Mouse (Mus musculus): ENCODE results near the gene Map3k5. TPM values are rescaled to one million over a fixed set of nuclear protein-coding genes. Genes with fewer than 3 reads are reported as not detected.

The Map3k5 gene
- polyA plus RNA-seq, 1 experiment from 2014 or later = 4.2 TPM

- H3K9ac ChIP-seq (ENCODE audit: low read depth, low read length) = no peak overlapping the region
- ATAC-seq (replicated peaks; ENCODE audit: insufficient number of reproducible peaks, low FRiP score, low TSS enrichment) = no peak
- H3K4me3 ChIP-seq (ENCODE audit: low read depth, low read length) = no peak overlapping the region
- H3K27me3 ChIP-seq (ENCODE audit: control insufficient read depth, insufficient read depth, low read length) = no peaks in the 10 kb centered on the region
- peak overlapping the region; percentile 29 for H3K27ac ChIP-seq (ENCODE audit: low read depth, low read length)
- H3K4me1 ChIP-seq (ENCODE audit: control insufficient read depth, insufficient read depth, low read length) = peaks cover 11% of the 10 kb centered on the region
- H3K36me3 ChIP-seq (ENCODE audit: control insufficient read depth, insufficient read depth, low read length) = no peaks in the 10 kb centered on the region
- H3K4me2 ChIP-seq = peak overlapping the region; percentile 31
- no peaks in the 10 kb centered on the region for H3K9me3 ChIP-seq (replicated peaks; ENCODE audit: control insufficient read depth, low read length)
- 35% methylated on average over 15 of the region's 15 CpGs for WGBS (ENCODE audit: insufficient replicate concordance)
These were observed 201.2 kb downstream of the Map3k5 start for GRCm38 (mm10) chr10:20135350-20136058.

DNA sequence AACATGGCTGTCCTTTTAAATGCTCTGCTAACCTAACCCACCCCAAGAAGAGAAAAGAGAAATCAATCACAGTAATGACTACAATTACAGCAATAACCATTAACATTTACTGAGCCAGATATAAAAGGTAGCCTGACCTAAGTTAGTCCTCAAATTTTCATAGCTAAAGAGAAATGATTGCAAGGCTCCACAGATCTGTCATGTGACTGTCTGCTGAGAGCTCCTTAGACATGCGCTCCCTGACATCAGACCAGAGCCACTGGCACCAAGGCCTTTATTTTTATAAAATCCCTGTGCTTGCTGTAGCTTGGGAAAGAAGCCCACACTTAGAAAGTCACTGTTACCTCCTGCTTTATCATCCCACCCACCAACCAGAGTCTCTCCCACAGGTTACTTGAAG lies 202.2 kb downstream of the Map3k5 start:
- Histone ChIP-seq H3K27ac (ENCODE audit: low read depth, low read length) (no peak overlapping the region), H3K9ac (ENCODE audit: low read depth, low read length) (no peak overlapping the region), H3K4me1 (ENCODE audit: control insufficient read depth, insufficient read depth, low read length) (peaks cover 11% of the 10 kb centered on the region), H3K36me3 (ENCODE audit: control insufficient read depth, insufficient read depth, low read length) (no peaks in the 10 kb centered on the region), H3K4me2 (no peak overlapping the region), H3K4me3 (ENCODE audit: low read depth, low read length) (no peak overlapping the region), H3K9me3 (replicated peaks; ENCODE audit: control insufficient read depth, low read length) (no peaks in the 10 kb centered on the region), H3K27me3 (ENCODE audit: control insufficient read depth, insufficient read depth, low read length) (no peaks in the 10 kb centered on the region)
- no peak for ATAC-seq (replicated peaks; ENCODE audit: insufficient number of reproducible peaks, low FRiP score, low TSS enrichment)
- 87% methylated on average over 1 of the region's 1 CpGs for WGBS (ENCODE audit: insufficient replicate concordance)

DNA sequence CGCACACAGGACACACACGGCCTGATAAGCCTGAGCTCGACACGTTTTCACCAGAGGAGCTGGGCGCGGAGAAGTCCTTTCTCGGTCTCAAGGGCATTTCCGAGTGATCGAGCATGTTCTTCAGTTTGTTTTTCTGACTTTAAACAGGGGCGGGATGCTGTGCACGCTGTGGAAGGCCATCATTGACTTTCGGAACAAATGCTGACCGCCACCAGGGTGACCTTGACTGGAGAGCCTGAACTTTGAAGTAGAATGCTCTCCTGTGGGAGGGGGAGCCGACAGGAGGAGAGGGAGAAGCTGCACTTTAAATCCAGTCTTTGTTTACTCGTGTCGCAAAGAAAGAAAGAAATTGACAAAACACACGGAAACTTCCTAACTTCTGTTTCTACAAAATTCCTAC lies 207.1 kb downstream of the Map3k5 start:
- H3K4me1 ChIP-seq (ENCODE audit: control insufficient read depth, insufficient read depth, low read length) = no peaks in the 10 kb centered on the region
- H3K36me3 ChIP-seq (ENCODE audit: control insufficient read depth, insufficient read depth, low read length) = no peaks in the 10 kb centered on the region
- no peak overlapping the region for H3K27ac ChIP-seq (ENCODE audit: low read depth, low read length)
- no peaks in the 10 kb centered on the region for H3K9me3 ChIP-seq (replicated peaks; ENCODE audit: control insufficient read depth, low read length)
- H3K4me3 ChIP-seq (ENCODE audit: low read depth, low read length) = no peak overlapping the region
- WGBS (ENCODE audit: insufficient replicate concordance) = 67% methylated on average over 17 of the region's 17 CpGs
- no peak overlapping the region for H3K4me2 ChIP-seq
- H3K9ac ChIP-seq (ENCODE audit: low read depth, low read length) = no peak overlapping the region
- H3K27me3 ChIP-seq (ENCODE audit: control insufficient read depth, insufficient read depth, low read length) = peaks cover under 1% of the 10 kb centered on the region; the same call in 1 of the 2 replicates
- no peak for ATAC-seq (replicated peaks; ENCODE audit: insufficient number of reproducible peaks, low FRiP score, low TSS enrichment)

GRCm38 (mm10) chr10:20148130-20148772 lies 214.0 kb downstream of the Map3k5 start, which contains the start of gene Map7:
Gene Map7, plus strand, starts transcription at chr10:20148471.
- H3K4me2 ChIP-seq = peak within 1 kb of the TSS; percentile 95
- peak within 1 kb of the TSS; percentile 75 for H3K9ac ChIP-seq (ENCODE audit: low read depth, low read length)
- H3K4me3 ChIP-seq (ENCODE audit: low read depth, low read length) = peak within 1 kb of the TSS; percentile 88
- no peak for ATAC-seq (replicated peaks; ENCODE audit: insufficient number of reproducible peaks, low FRiP score, low TSS enrichment)
- H3K4me1 ChIP-seq (ENCODE audit: control insufficient read depth, insufficient read depth, low read length) = no peaks in the 10 kb centered on the region
- WGBS (ENCODE audit: insufficient replicate concordance) = 5% methylated on average over 47 of the region's 51 CpGs
- no peaks in the 10 kb centered on the region for H3K36me3 ChIP-seq (ENCODE audit: control insufficient read depth, insufficient read depth, low read length)
- H3K9me3 ChIP-seq (replicated peaks; ENCODE audit: control insufficient read depth, low read length) = no peaks in the 10 kb centered on the region
- no peak within 1 kb of the TSS for H3K27ac ChIP-seq (ENCODE audit: low read depth, low read length)
- H3K27me3 ChIP-seq (ENCODE audit: control insufficient read depth, insufficient read depth, low read length) = peaks cover 23% of the 10 kb centered on the region

- Histone ChIP-seq H3K27ac (ENCODE audit: low read depth, low read length) (no peak overlapping the region), H3K9me3 (replicated peaks; ENCODE audit: control insufficient read depth, low read length) (no peaks in the 10 kb centered on the region), H3K9ac (ENCODE audit: low read depth, low read length) (peak overlapping the region; percentile 75), H3K4me2 (peak overlapping the region; percentile 95), H3K36me3 (ENCODE audit: control insufficient read depth, insufficient read depth, low read length) (no peaks in the 10 kb centered on the region), H3K27me3 (ENCODE audit: control insufficient read depth, insufficient read depth, low read length) (peaks cover 23% of the 10 kb centered on the region), H3K4me3 (ENCODE audit: low read depth, low read length) (peak overlapping the region; percentile 88), H3K4me1 (ENCODE audit: control insufficient read depth, insufficient read depth, low read length) (no peaks in the 10 kb centered on the region)
- WGBS (ENCODE audit: insufficient replicate concordance) = 1% methylated on average over 39 of the region's 58 CpGs
- ATAC-seq (replicated peaks; ENCODE audit: insufficient number of reproducible peaks, low FRiP score, low TSS enrichment) = peak; percentile 78
These were observed 214.5 kb downstream of the Map3k5 start for GRCm38 (mm10) chr10:20148773-20149120.

GRCm38 (mm10) chr10:20149121-20149834 lies 215.0 kb downstream of the Map3k5 start:
- Histone ChIP-seq H3K4me1 (ENCODE audit: control insufficient read depth, insufficient read depth, low read length) (no peaks in the 10 kb centered on the region), H3K9me3 (replicated peaks; ENCODE audit: control insufficient read depth, low read length) (no peaks in the 10 kb centered on the region), H3K4me2 (peak overlapping the region; percentile 95), H3K36me3 (ENCODE audit: control insufficient read depth, insufficient read depth, low read length) (no peaks in the 10 kb centered on the region), H3K27ac (ENCODE audit: low read depth, low read length) (no peak overlapping the region), H3K9ac (ENCODE audit: low read depth, low read length) (peak overlapping the region; percentile 75), H3K27me3 (ENCODE audit: control insufficient read depth, insufficient read depth, low read length) (peaks cover 23% of the 10 kb centered on the region), H3K4me3 (ENCODE audit: low read depth, low read length) (peak overlapping the region; percentile 88)
- peak; percentile 62 for ATAC-seq (replicated peaks; ENCODE audit: insufficient number of reproducible peaks, low FRiP score, low TSS enrichment)
- under 1% methylated on average over 49 of the region's 74 CpGs for WGBS (ENCODE audit: insufficient replicate concordance)

GRCm38 (mm10) chr10:20149835-20150355 lies 215.6 kb downstream of the Map3k5 start:
- Histone ChIP-seq H3K9me3 (replicated peaks; ENCODE audit: control insufficient read depth, low read length) (no peaks in the 10 kb centered on the region), H3K4me3 (ENCODE audit: low read depth, low read length) (peak overlapping the region; percentile 88), H3K9ac (ENCODE audit: low read depth, low read length) (peak overlapping the region; percentile 75), H3K27me3 (ENCODE audit: control insufficient read depth, insufficient read depth, low read length) (peaks cover 23% of the 10 kb centered on the region), H3K27ac (ENCODE audit: low read depth, low read length) (no peak overlapping the region), H3K36me3 (ENCODE audit: control insufficient read depth, insufficient read depth, low read length) (no peaks in the 10 kb centered on the region), H3K4me1 (ENCODE audit: control insufficient read depth, insufficient read depth, low read length) (no peaks in the 10 kb centered on the region), H3K4me2 (peak overlapping the region; percentile 95)
- 8% methylated on average over 13 of the region's 13 CpGs for WGBS (ENCODE audit: insufficient replicate concordance)
- no peak for ATAC-seq (replicated peaks; ENCODE audit: insufficient number of reproducible peaks, low FRiP score, low TSS enrichment)

DNA sequence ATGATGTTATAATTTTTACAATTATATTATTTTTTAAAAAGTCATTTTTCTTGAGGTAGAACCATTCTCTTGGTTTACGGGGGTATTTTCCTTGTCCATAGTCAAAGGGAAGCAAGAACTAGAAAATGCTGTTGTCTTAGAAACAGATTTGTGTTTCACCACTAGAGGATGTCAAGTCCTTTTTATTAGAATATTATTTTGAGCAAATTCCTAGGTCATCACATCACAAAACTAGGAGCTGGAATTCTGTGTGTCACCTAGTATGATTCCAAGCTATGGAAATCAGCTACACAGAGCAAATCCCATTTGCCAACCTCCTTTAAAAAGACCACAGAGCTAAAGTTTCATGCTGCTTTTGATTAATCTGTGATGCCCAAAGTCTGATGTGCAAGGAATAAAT lies 217.9 kb downstream of the Map3k5 start:
- H3K4me3 ChIP-seq (ENCODE audit: low read depth, low read length) = no peak overlapping the region
- no peaks in the 10 kb centered on the region for H3K9me3 ChIP-seq (replicated peaks; ENCODE audit: control insufficient read depth, low read length)
- WGBS (ENCODE audit: insufficient replicate concordance) = 88% methylated on average over 1 of the region's 1 CpGs
- no peak overlapping the region for H3K27ac ChIP-seq (ENCODE audit: low read depth, low read length)
- no peak overlapping the region for H3K4me2 ChIP-seq
- H3K36me3 ChIP-seq (ENCODE audit: control insufficient read depth, insufficient read depth, low read length) = no peaks in the 10 kb centered on the region
- H3K4me1 ChIP-seq (ENCODE audit: control insufficient read depth, insufficient read depth, low read length) = peaks cover 2% of the 10 kb centered on the region
- no peak overlapping the region for H3K9ac ChIP-seq (ENCODE audit: low read depth, low read length)
- H3K27me3 ChIP-seq (ENCODE audit: control insufficient read depth, insufficient read depth, low read length) = peaks cover 17% of the 10 kb centered on the region
- no peak for ATAC-seq (replicated peaks; ENCODE audit: insufficient number of reproducible peaks, low FRiP score, low TSS enrichment)

Measured in heart, embryonic 11.5 days (tissue).